ENCODE assay signal across 16 mouse cellular contexts in the genomic region with DNA sequence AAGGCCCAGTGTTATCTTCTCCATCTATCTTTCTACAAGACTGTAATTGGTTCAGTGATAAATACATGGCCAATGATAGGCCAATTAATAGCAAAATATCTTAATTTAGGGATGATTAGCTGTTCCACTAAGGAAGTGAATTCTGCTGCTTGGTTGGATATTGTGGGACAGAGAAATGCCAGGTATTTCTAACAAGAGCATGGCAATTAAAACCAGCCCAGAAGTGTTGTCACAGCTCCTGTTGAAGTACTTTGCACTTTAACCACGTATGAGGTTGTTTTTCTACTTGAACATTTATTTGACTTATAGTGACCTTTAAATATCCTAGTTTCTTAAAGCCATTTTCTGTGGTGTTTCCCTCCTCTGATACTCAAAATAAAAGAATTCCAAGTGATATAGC.
"Had no signal": no experiment of that assay in that cellular context is flagged by ENCODE, and none has a peak within 500 bp of the region (broad histone marks: within the 10 kb centered on the region; RNA-seq: fewer than 3 reads in every experiment).

No protein-coding gene starts in this region.

- DNase-seq: retina, postnatal 1 day; right cerebral cortex, adult 18-20 months; right cerebral cortex, postnatal 14 days; right cerebral cortex, postnatal 25 days; right cerebral cortex, postnatal 4 days; spleen, adult 18-20 months; thymus, adult 18-20 months; thymus, adult 2 months; thymus, postnatal 14 days; thymus, postnatal 25 days; thymus, postnatal 36 days; thymus, postnatal 4 days had no signal

- H3K4me3 ChIP-seq: neural tube, embryonic 13.5 days; neural tube, embryonic 15.5 days; stomach, embryonic 15.5 days had no signal

- H3K9ac ChIP-seq: neural tube, embryonic 13.5 days; neural tube, embryonic 15.5 days; stomach, embryonic 15.5 days had no signal

- H3K4me1 ChIP-seq: neural tube, embryonic 13.5 days; neural tube, embryonic 15.5 days; stomach, embryonic 15.5 days had no signal

- H3K4me2 ChIP-seq: neural tube, embryonic 13.5 days; neural tube, embryonic 15.5 days; stomach, embryonic 15.5 days had no signal

- H3K27ac ChIP-seq: neural tube, embryonic 13.5 days; neural tube, embryonic 15.5 days; stomach, embryonic 15.5 days; stomach, postnatal 0 days had no signal

- H3K9me3 ChIP-seq: neural tube, embryonic 13.5 days; neural tube, embryonic 15.5 days; stomach, embryonic 15.5 days had no signal

- H3K27me3 ChIP-seq: neural tube, embryonic 15.5 days; stomach, embryonic 15.5 days had no signal

- H3K36me3 ChIP-seq: neural tube, embryonic 13.5 days; neural tube, embryonic 15.5 days; stomach, embryonic 15.5 days had no signal
